Mouse (Mus musculus) limb, embryonic 10.5 days (tissue): ENCODE results near the gene Srp72. TPM values are rescaled to one million over a fixed set of nuclear protein-coding genes. Genes with fewer than 3 reads are reported as not detected.
A peak's percentile ranks its signal among the peaks of the same experiment; 100 is the strongest.
"Not testable (repeated sequence)": the region's sequence is repeated elsewhere in the genome, so short reads cannot be mapped to it uniquely, and the experiment has no call there.

ENCODE experiments used
- DNase-seq: peaks from one replicate; pipeline ENCODE4 v3.0.0-alpha.2; 2017; ENCODE audit warnings: low spot score
- H3K27ac ChIP-seq: fragments of 300-500 bp; sonication (generic); 2 replicates; pipeline ENCODE4 v1.5.1; 2016; ENCODE audit warnings: mild to moderate bottlenecking
- H3K27me3 ChIP-seq: fragments of 300-500 bp; sonication (generic); 2 replicates; pipeline ENCODE4 v1.6.1; 2016; ENCODE audit warnings: low read depth, mild to moderate bottlenecking; ENCODE audit not compliant: poor library complexity, severe bottlenecking
- H3K36me3 ChIP-seq: fragments of 300-500 bp; sonication (generic); 2 replicates; pipeline ENCODE4 v1.6.1; 2016; ENCODE audit warnings: mild to moderate bottlenecking, moderate library complexity
- H3K4me1 ChIP-seq: fragments of 300-500 bp; sonication (generic); 2 replicates; pipeline ENCODE4 v1.6.1; 2016
- H3K4me3 ChIP-seq: fragments of 300-500 bp; sonication (generic); 2 replicates; pipeline ENCODE4 v1.5.1; 2016; ENCODE audit warnings: mild to moderate bottlenecking, moderate library complexity
- H3K9me3 ChIP-seq: fragments of 300-500 bp; sonication (generic); replicated peaks from 2 replicates; pipeline ENCODE4 v1.6.1; 2016; ENCODE audit warnings: mild to moderate bottlenecking
- WGBS: fragments of 180-500 bp; shearing (Covaris S2); methylation state at CpG from one replicate; pipeline ENCODE4 v1.1.7; 2016; 5-methylcytosine and 5-hydroxymethylcytosine counted together
- polyA plus RNA-seq: library from polyadenylated mRNA; unstranded; fragments of >200 nt; fragmentation: Nextera tagmentation; extraction: Ambion mirVana; gene quantifications from 2 replicates; pipeline ENCODE4 v1.2.1, GENCODE M21; 2016

Srp72 gene
- polyA plus RNA-seq, 1 experiment from 2014 or later: 90.8 TPM

GRCm38 (mm10) chr5:76951106-76952027, 23.1 kb upstream of the Srp72 start, which contains the start of the genes Paics and Ppat:
Paics (plus strand) TSS chr5:76951307.
Ppat (minus strand) TSS chr5:76951578.
- under 1% methylated on average over 81 of the region's 81 CpGs for WGBS
- peak; percentile 97 for DNase-seq
- H3K4me3 ChIP-seq: peak within 1 kb of the TSS; percentile 85
- peak within 1 kb of the TSS; percentile 93 for H3K27ac ChIP-seq
- H3K27me3 ChIP-seq: no peaks in the 10 kb centered on the region
- no peaks in the 10 kb centered on the region for H3K9me3 ChIP-seq
- peaks cover 62% of the 10 kb centered on the region for H3K36me3 ChIP-seq
- peaks cover 43% of the 10 kb centered on the region for H3K4me1 ChIP-seq

GRCm38 (mm10) chr5:76952112-76953040, 22.1 kb upstream of the Srp72 start:
- H3K4me1 ChIP-seq: peaks cover 38% of the 10 kb centered on the region

GRCm38 (mm10) chr5:76953794-76954193, 20.7 kb upstream of the Srp72 start:
- 91% methylated on average over 3 of the region's 3 CpGs for WGBS
- no peak overlapping the region for H3K4me3 ChIP-seq

More at GRCm38 (mm10) chr5:76952112-76953040, 22.1 kb upstream of the Srp72 start:
- Histone ChIP-seq H3K36me3 (peaks cover 62% of the 10 kb centered on the region), H3K9me3 (no peaks in the 10 kb centered on the region), H3K27me3 (no peaks in the 10 kb centered on the region), H3K4me3 (peak overlapping the region; percentile 85), H3K27ac (peak overlapping the region; percentile 93)
- WGBS: 20% methylated on average over 7 of the region's 7 CpGs
- DNase-seq: no peak

GRCm38 (mm10) chr5:76954271-76954900, 20.1 kb upstream of the Srp72 start:
- Histone ChIP-seq H3K27me3 (no peaks in the 10 kb centered on the region), H3K36me3 (peaks cover 62% of the 10 kb centered on the region), H3K4me3 (no peak overlapping the region), H3K4me1 (peaks cover 30% of the 10 kb centered on the region), H3K27ac (no peak overlapping the region), H3K9me3 (no peaks in the 10 kb centered on the region)
- WGBS: 92% methylated on average over 6 of the region's 6 CpGs
- DNase-seq: no peak

More at GRCm38 (mm10) chr5:76953794-76954193, 20.7 kb upstream of the Srp72 start:
- Histone ChIP-seq H3K27ac (no peak overlapping the region), H3K27me3 (no peaks in the 10 kb centered on the region), H3K4me1 (peaks cover 31% of the 10 kb centered on the region), H3K36me3 (peaks cover 62% of the 10 kb centered on the region), H3K9me3 (no peaks in the 10 kb centered on the region)
- DNase-seq: no peak

- H3K9me3 ChIP-seq: no peaks in the 10 kb centered on the region
- DNase-seq: no peak
- H3K27ac ChIP-seq: no peak overlapping the region
- H3K4me1 ChIP-seq: peaks cover 22% of the 10 kb centered on the region
- no peaks in the 10 kb centered on the region for H3K27me3 ChIP-seq
- H3K4me3 ChIP-seq: no peak overlapping the region
- 93% methylated on average over 4 of the region's 4 CpGs for WGBS
- H3K36me3 ChIP-seq: peaks cover 70% of the 10 kb centered on the region
These were observed 19.0 kb upstream of the Srp72 start for GRCm38 (mm10) chr5:76955474-76955873.

GRCm38 (mm10) chr5:76957954-76958353, 16.5 kb upstream of the Srp72 start:
- Histone ChIP-seq H3K4me1 (peaks cover 16% of the 10 kb centered on the region; the same call in 1 of the 2 replicates), H3K27me3 (no peaks in the 10 kb centered on the region), H3K36me3 (peaks cover 95% of the 10 kb centered on the region), H3K9me3 (no peaks in the 10 kb centered on the region), H3K27ac (no peak overlapping the region), H3K4me3 (no peak overlapping the region)
- 96% methylated on average over 1 of the region's 1 CpGs for WGBS
- no peak for DNase-seq

GRCm38 (mm10) chr5:76959587-76959986, 14.9 kb upstream of the Srp72 start:
- 92% methylated on average over 5 of the region's 5 CpGs for WGBS
- no peaks in the 10 kb centered on the region for H3K9me3 ChIP-seq
- no peak overlapping the region for H3K4me3 ChIP-seq
- no peak for DNase-seq
- H3K36me3 ChIP-seq: peaks cover 98% of the 10 kb centered on the region
- H3K27ac ChIP-seq: no peak overlapping the region
- H3K27me3 ChIP-seq: no peaks in the 10 kb centered on the region
- peaks cover 5% of the 10 kb centered on the region; the same call in 1 of the 2 replicates for H3K4me1 ChIP-seq

- no peaks in the 10 kb centered on the region for H3K9me3 ChIP-seq
- no peak for DNase-seq
- peaks cover 98% of the 10 kb centered on the region for H3K36me3 ChIP-seq
- no peak overlapping the region for H3K27ac ChIP-seq
- no peaks in the 10 kb centered on the region for H3K4me1 ChIP-seq
- no peaks in the 10 kb centered on the region for H3K27me3 ChIP-seq
- 84% methylated on average over 11 of the region's 11 CpGs for WGBS
- H3K4me3 ChIP-seq: no peak overlapping the region
These were observed 11.9 kb upstream of the Srp72 start for GRCm38 (mm10) chr5:76962545-76962944.

GRCm38 (mm10) chr5:76964651-76965050, 9.8 kb upstream of the Srp72 start:
- Histone ChIP-seq H3K9me3 (no peaks in the 10 kb centered on the region), H3K36me3 (peaks cover 98% of the 10 kb centered on the region), H3K4me1 (no peaks in the 10 kb centered on the region), H3K27ac (no peak overlapping the region), H3K27me3 (no peaks in the 10 kb centered on the region), H3K4me3 (no peak overlapping the region)
- 92% methylated on average over 3 of the region's 3 CpGs for WGBS
- no peak for DNase-seq

GRCm38 (mm10) chr5:76969250-76969649, 5.2 kb upstream of the Srp72 start:
- Histone ChIP-seq H3K9me3 (no peaks in the 10 kb centered on the region), H3K27me3 (no peaks in the 10 kb centered on the region), H3K36me3 (peaks cover 79% of the 10 kb centered on the region), H3K4me3 (no peak overlapping the region), H3K4me1 (peaks cover 8% of the 10 kb centered on the region), H3K27ac (no peak overlapping the region)
- no peak for DNase-seq
- WGBS: 86% methylated on average over 5 of the region's 5 CpGs

- H3K36me3 ChIP-seq: peaks cover 62% of the 10 kb centered on the region
- WGBS: 82% methylated on average over 1 of the region's 1 CpGs
- not testable (repeated sequence) for H3K27ac ChIP-seq, H3K4me3 ChIP-seq, DNase-seq, H3K9me3 ChIP-seq, H3K27me3 ChIP-seq
- H3K4me1 ChIP-seq: peaks cover 14% of the 10 kb centered on the region
These were observed 3.4 kb upstream of the Srp72 start for GRCm38 (mm10) chr5:76971115-76971514.

GRCm38 (mm10) chr5:76973488-76973887, 995 bp upstream of the Srp72 start:
- no peak overlapping the region for H3K27ac ChIP-seq
- WGBS: 74% methylated on average over 3 of the region's 3 CpGs
- no peak for DNase-seq
- H3K27me3 ChIP-seq: no peaks in the 10 kb centered on the region
- H3K4me3 ChIP-seq: peak overlapping the region; percentile 94
- peaks cover 59% of the 10 kb centered on the region for H3K36me3 ChIP-seq
- no peaks in the 10 kb centered on the region for H3K9me3 ChIP-seq
- H3K4me1 ChIP-seq: peaks cover 14% of the 10 kb centered on the region
